Mouse (Mus musculus) CD8-positive naive resting alpha-beta T cell, adult 2 months (primary cell): ENCODE data around the gene Sertm1.

Source experiments
- DNase-seq, 2 experiments: peaks; one replicate each; pipeline ENCODE4 v3.0.0; 2022; ENCODE audit warnings: low read depth in 2 of 2, low spot score in 2 of 2

Gene Sertm1

DNA sequence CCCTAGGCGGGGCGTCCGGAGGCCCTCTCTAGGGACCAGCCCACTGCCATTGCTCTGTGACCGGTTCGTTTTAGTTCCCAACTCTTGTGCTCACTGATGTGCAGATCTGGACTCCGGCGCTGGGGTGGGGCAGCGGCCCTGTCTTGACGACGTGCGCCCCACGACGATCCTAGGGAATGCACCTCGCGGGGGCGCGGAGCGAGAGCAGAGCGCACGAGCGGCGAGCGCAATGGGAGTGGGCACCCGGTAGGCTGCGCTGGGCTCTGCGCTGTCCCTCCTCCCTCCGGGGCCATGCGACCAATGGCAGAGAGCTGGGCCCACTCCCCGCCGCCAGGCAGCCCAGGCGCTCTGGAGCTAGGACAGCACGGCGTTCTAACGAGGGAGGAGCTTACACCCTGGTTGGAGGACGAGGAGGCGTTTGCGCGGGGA lies at the start of gene Sertm1:
Gene Sertm1 (minus strand): TSS at position 245 of the 429 bp plus-strand sequence.
- no peak for DNase-seq

DNA sequence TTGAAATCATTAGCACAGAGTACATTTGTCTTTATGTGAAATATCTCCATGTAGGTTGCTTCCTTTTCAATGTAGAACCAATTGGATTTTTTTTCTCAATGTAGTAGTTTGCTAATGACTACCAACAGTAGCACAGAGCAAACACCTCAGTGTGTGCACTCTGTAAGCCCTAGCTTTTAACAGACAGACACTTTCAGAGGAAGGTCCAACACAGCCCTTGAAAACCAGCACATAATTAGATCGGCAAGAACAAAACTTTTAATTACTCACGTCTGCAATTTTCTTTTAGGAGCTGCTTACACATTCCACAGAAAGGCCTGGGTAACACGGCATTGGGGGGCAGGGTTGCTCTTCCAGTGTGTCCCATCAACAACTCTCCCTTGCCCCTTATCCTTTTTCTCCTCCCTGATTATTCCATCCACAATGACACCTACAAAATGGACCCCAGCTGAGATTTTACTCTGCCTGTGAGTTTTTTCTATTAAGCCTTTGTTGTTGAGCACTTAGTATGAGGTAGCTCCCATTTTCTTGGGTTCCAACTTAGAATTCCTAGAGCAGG lies 49.3 kb upstream of the Sertm1 start:
- DNase-seq, result no peak

DNA sequence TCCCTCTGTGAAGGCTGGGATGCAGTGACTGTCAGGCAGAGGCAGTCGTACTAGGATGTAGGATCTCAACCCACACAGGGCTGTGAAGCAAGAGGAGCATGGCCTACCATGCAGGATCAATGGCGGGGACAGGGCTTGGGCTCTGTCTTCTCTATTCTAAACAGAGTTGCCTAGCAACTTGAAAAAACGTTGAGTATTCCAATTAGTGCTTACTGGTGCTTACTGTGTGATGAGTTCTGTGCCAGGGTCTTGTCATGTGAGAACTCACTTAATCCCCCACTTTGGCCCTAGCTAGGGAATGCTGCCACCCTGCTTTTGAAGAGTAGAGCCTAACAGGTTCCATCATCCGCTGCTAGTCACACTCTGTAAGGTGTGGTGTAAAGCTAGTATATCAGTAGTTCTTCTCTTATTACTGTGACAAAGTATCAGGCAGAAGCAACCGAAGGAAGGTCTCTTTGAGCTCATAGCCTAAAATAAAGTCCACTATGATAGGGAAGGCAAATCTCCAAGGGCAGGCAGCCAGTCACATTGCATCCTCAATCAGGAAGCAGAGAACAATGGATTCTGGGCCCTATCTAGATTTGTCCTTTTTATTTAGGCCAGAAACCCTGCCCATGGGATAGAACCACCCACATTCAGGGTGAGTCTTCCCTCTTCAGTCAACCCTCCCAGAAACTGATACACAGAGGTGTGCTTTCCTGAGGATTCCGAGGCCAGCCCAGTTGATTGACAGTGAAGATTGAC lies 27.6 kb upstream of the Sertm1 start:
- DNase-seq, result no peak

DNA sequence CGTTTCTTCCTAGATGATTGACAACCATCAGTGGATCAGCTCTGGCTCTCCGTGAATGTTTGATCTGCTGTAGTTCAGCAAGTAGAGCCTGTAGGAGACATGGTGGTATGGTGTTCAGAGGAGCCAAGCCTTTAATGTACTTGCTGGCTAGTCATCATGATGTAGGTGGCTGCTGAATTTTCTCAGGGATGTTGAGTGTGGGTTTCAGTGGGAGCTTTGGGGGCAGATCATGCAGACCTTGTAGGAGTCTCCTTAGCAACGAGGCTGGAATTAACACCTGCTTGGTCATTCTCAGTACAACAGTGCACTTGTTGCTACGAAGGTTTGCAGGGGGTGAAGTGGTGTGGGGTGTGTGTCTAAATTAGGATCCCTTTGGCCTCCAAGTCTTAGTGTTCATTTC lies 18.8 kb upstream of the Sertm1 start:
- no peak for DNase-seq

DNA sequence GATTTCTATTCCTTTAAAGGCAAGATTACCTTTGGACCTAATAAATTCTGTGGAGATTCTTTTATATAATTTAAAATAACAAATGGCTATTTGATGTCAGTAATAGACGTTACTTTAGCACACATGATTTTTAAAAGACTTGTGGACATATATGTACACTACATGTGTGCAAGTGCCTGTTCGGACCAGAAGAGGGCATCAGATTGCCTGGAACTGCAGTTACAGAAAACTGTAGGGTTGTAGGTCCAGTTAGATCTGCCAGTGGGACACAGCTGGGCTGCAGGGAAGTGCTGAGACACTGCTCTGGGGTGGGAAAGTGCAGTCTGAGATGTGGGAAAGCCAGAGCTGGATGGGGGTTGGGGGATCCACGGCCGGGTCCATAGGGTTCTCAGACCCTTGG lies 16.9 kb upstream of the Sertm1 start:
- DNase-seq, result no peak

DNA sequence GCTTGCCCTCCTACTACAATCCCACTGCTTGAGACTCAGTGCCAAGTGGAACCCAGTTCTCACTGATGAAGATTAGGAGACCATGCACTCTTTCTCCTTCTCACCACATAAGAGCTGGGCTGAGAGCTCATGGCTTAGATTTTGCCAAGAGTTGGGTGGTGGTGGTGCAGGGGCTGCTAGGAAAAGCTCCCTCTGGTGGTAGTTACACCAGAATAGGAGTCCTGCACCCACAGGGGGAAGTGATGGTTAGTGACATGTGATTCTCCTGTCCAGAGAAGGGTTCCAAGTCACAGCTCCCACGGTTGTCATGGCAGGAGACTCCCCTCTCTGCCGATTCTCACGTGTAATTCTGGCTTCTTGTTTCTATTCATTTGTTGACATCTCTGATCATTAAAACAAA lies 4.7 kb upstream of the Sertm1 start:
- no peak for DNase-seq

DNA sequence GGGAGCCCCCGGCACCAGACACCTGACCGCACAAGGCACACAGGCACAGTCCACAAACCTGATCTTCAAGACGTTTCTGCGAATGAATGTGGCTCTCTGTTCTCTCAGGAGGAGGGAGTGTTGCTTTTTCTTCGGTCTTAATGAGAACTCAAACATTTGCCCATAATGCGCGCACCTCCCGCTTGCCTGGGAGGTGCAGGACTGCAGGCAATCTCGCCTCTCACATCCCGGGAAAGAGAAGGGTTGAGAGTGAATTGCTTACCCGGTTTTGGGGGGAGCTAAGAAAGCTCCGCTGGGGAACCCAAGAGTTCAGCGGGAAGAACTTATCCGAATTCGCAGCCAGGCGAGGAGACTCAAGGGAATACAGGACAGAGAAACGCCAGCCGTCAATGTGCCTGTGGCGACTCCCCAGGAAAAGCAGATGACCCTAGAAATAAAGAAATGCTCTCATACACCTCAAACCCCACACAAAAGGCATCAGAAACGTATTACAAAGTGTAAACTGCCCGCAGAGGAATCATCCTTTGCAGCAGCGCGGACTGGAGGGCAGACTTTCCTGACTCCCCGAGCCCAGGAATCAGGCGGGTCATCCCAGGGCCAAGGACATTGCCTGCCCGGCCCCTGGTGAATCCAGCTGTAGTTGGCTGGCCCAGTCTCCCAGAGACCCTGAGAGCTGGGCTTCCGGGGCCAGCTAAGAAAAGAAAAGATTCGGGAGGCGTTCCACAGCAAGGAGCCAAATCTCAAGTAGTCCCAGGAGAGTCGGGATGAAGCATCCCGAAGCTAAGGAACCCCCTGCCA lies 643 bp downstream of the Sertm1 start:
- no peak for DNase-seq

DNA sequence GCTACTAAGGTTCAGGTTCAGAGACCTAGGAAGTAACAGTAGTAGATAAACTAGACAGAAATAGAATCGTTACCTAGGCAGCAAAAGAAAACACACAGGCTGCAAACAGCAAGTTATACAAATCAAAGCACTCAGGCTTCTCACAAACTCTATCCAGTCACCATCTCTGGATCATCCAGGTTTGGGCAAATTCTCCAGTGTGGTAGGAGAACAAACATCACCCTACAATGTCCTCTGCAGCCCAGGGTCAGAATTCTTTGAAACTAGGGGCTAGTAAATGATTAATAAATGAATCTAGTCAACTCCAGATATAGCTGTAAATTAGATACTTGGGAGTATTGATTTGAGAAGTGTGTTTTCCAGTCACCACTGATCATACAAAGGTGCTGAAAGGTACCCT lies 6.8 kb downstream of the Sertm1 start:
- DNase-seq, result no peak

DNA sequence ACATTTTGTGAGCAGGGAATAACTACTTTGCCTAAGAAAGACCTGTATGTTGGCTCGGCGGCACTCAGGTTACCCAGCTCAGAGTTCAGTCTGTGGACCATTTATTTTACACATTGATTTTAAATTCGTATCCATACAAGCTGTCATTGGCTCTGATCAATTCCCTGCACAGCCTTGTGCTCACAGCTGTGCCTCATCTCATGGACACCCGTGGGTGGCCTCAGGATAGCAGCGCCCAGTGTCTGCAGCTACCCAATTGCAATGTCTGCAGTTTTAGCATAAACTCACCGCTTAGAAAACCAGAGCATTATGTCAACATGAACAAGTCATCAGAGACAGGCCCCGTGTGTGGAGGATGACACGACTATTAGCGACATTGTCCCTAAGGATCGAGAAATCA lies 17.7 kb downstream of the Sertm1 start:
- no peak for DNase-seq

DNA sequence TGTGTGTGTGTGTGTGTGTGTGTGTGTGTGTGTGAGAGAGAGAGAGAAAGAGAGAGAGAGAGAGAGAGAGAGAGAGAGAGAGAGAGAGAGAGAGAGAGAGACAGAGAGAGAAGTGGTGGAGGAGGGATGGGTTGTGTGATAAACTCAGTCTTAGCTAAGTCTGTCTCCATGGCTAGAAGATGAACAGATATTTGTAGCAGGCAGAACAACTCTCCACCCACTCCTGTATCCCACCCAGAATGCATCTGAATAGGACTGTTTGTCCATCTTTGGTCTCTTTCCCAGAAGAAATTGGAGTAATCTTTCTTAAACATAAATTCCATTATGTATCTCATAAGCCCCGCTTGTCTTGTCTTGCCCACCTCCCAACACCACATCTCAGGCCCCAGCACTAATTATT lies 20.8 kb downstream of the Sertm1 start:
- no peak for DNase-seq

DNA sequence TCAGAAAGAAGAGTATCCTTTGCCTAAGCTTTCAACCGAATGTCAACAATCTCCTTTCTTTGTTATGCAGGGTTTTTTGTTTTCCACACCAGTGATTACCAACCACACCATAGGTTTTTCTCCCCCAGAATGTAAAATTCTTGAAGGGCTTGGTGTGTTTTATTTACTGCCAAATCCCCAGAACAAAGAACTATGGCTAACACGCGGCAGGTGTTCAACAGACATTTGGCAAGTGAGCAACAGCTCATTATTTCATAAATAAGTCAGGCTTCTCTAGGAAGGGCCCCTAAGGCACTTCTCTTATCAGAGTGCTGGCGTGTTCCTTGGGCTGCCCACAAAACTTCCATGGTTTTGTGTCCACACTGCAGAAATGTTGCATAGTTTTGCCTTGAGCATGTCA lies 23.5 kb downstream of the Sertm1 start:
- no peak for DNase-seq

DNA sequence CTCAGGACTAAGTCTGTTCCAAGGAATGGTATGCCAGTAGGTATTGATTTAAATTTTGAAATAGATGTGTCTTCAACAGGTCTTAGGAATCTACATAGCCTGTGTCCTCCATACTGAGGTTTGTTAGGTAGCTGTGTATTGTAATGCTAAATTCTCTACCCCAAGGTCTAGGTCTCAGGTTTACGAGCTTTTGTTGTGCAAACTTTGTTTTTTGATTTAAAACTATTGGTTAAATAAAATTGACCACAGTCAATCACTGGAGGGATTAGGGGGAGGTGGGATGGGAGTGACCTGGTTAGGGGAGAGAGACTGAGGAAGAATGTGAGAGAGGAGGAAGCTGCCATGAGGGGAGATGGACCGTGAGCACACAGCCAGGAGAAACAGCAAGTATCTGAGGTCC lies 29.2 kb downstream of the Sertm1 start:
- DNase-seq, result no peak
